Mouse (Mus musculus): Measurements from ENCODE around the gene Olfr186. TPM values are rescaled to one million over a fixed set of nuclear protein-coding genes. Genes with fewer than 3 reads are reported as not detected.

Olfr186 gene
- not detected in 2 replicates for polyA plus RNA-seq (2012; rRNA removed)

DNA sequence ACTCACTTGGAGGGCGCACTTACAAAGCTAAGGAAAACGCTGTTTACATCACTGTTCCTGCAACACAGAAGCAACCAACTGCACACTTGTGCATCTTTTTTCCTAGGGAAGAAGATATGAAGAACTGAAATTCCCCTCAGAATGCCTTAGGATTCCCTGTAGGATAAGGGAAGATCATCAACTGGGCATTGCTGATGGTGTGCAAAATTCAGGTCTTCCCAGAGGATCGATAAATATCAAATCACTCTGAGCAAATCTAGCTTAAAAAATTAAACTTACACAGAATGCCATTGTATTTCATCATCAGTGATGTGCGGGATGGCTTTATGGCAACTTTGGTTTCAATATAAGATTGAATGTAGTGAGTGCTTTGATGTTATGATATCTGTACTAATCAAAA is at the start of gene Olfr186:
Gene Olfr186, minus strand, starts transcription at position 101 of the 400 bp plus-strand sequence.

DNA sequence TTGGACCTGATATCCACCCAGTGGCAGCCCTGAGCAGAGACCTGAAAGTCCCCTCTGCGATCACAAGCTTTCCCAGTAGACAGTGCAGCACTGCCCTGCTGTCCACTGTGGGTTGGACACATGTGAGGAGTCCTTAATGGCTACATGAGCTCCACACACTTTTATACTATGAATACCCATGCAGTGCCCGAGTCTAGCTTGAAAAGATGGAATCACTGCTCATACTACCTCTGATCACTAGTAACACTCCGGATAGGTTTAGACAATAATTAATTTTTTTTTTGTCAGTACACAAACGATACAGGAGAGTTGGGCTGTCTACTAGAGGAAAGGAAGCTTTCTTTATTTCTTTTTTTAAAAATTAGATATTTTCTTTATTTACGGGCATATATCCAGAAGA is 47.8 kb upstream of the Olfr186 start, which contains the start of gene Olfr190:
Gene Olfr190, minus strand, starts transcription at position 101 of the 400 bp plus-strand sequence.

DNA sequence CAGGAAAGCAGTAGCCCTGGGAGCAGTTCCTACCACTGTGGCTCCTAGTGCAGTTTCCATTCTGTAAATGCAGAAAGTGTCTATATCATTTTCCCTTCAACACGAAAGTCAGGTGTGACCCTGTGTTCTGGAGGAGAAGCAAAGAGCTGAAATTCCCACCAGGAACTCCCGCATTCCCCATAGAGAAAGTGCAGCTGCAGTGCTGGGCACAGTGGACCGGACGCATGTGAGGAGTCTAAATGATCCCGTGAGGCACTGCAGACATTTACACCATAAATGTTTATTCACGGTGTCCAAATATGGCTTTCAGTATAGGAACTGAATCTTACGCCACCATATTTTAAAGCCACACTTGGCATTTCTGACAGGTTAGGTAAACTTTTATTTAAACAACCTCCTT is 9.6 kb upstream of the Olfr186 start, which contains the start of gene Olfr187:
Gene Olfr187, minus strand, starts transcription at position 58 of the 400 bp plus-strand sequence.

DNA sequence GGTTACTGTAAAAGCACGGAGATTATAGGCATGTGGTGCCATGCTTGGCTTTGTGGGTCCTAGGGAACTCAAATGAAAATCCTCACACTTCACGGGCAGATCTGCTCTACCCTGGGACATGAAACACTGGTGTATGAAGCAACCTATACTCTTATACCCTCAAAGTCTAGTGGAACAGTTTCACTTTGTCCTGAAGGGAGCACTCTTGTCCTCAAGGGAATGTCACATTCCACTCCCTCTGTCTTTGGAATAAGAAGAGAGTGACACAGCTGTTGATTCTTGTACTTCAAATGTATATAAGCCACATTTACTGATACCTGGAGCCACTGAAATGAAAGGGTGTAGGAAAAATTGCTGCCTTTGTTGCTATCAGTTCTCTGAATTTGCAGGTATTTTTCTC is 35.0 kb downstream of the Olfr186 start, which contains the start of gene Olfr183:
Gene Olfr183, plus strand, starts transcription at position 301 of the 400 bp plus-strand sequence.

Other genes with a start within 250 kb of the Olfr186 start
- not detected in 2 replicates for gene Olfr173, start 230.0 kb downstream of the Olfr186 start, polyA plus RNA-seq (2012; rRNA removed)
- not detected in 2 replicates for gene Olfr175-ps1, start 203.5 kb downstream of the Olfr186 start, polyA plus RNA-seq (2012; rRNA removed)
- not detected in 2 replicates for gene Olfr177, start 155.5 kb downstream of the Olfr186 start, polyA plus RNA-seq (2012; rRNA removed)
- gene Olfr178, start 138.2 kb downstream of the Olfr186 start, polyA plus RNA-seq (2012; rRNA removed): not detected in 2 replicates
- gene Olfr181, start 101.5 kb downstream of the Olfr186 start, polyA plus RNA-seq (2012; rRNA removed): not detected in 2 replicates
- gene Olfr180, start 100.9 kb downstream of the Olfr186 start, polyA plus RNA-seq (2012; rRNA removed): not detected in 2 replicates
- not detected in 2 replicates for gene Olfr183, start 34.9 kb downstream of the Olfr186 start, polyA plus RNA-seq (2012; rRNA removed)
- not detected in 2 replicates for gene Olfr187, start 9.5 kb upstream of the Olfr186 start, polyA plus RNA-seq (2012; rRNA removed)
- gene Olfr190, start 47.7 kb upstream of the Olfr186 start, polyA plus RNA-seq (2012; rRNA removed): not detected in 2 replicates
- gene Olfr191, start 59.5 kb upstream of the Olfr186 start, polyA plus RNA-seq (2012; rRNA removed): not detected in 2 replicates
- gene Olfr193, start 81.6 kb upstream of the Olfr186 start, polyA plus RNA-seq (2012; rRNA removed): not detected in 2 replicates
- not detected in 2 replicates for gene Olfr194, start 90.8 kb upstream of the Olfr186 start, polyA plus RNA-seq (2012; rRNA removed)
- not detected in 2 replicates for gene Olfr195, start 116.8 kb upstream of the Olfr186 start, polyA plus RNA-seq (2012; rRNA removed)
- not detected in 2 replicates for gene Olfr196, start 140.2 kb upstream of the Olfr186 start, polyA plus RNA-seq (2012; rRNA removed)
- gene Olfr198, start 173.2 kb upstream of the Olfr186 start, polyA plus RNA-seq (2012; rRNA removed): not detected in 2 replicates
- gene Olfr199, start 189.5 kb upstream of the Olfr186 start, polyA plus RNA-seq (2012; rRNA removed): not detected in 2 replicates
- not detected in 2 replicates for gene Olfr201, start 242.3 kb upstream of the Olfr186 start, polyA plus RNA-seq (2012; rRNA removed)

Data from central nervous system, embryonic 14 days (tissue).